Mouse (Mus musculus): Measurements from ENCODE around the gene Trpm3.
"Not testable (repeated sequence)": the region's sequence is repeated elsewhere in the genome, so short reads cannot be mapped to it uniquely, and the experiment has no call there.

Trpm3 gene

GRCm38 (mm10) chr19:22973727-22974126 is 834.9 kb downstream of the Trpm3 start:
- DNase-seq (ENCODE audit: low read depth), result no peak

- no peak for DNase-seq (ENCODE audit: low read depth)
These were observed 837.0 kb downstream of the Trpm3 start for GRCm38 (mm10) chr19:22975801-22976200.

- DNase-seq (ENCODE audit: low read depth), result no peak
These were observed 838.7 kb downstream of the Trpm3 start for GRCm38 (mm10) chr19:22977508-22977907.

GRCm38 (mm10) chr19:22978763-22979162 is 839.9 kb downstream of the Trpm3 start:
- DNase-seq (ENCODE audit: low read depth), result no peak

- DNase-seq (ENCODE audit: low read depth), result no peak
These were observed 840.3 kb downstream of the Trpm3 start for GRCm38 (mm10) chr19:22979191-22979590.

GRCm38 (mm10) chr19:22987914-22988313 is 849.1 kb downstream of the Trpm3 start:
- DNase-seq (ENCODE audit: low read depth), result no peak

GRCm38 (mm10) chr19:22993946-22994345 is 855.1 kb downstream of the Trpm3 start:
- no peak for DNase-seq (ENCODE audit: low read depth)

- no peak for DNase-seq (ENCODE audit: low read depth)
These were observed 855.7 kb downstream of the Trpm3 start for GRCm38 (mm10) chr19:22994531-22994930.

- DNase-seq (ENCODE audit: low read depth), result no peak
These were observed 861.4 kb downstream of the Trpm3 start for GRCm38 (mm10) chr19:23000293-23000692.

- no peak for DNase-seq (ENCODE audit: low read depth)
These were observed 865.0 kb downstream of the Trpm3 start for GRCm38 (mm10) chr19:23003861-23004260.

GRCm38 (mm10) chr19:23005851-23006250 is 867.0 kb downstream of the Trpm3 start:
- DNase-seq (ENCODE audit: low read depth), result no peak

GRCm38 (mm10) chr19:23006517-23007273 is 867.8 kb downstream of the Trpm3 start:
- DNase-seq (ENCODE audit: low read depth), result peak; percentile 23

- DNase-seq (ENCODE audit: low read depth), result no peak
These were observed 874.8 kb downstream of the Trpm3 start for GRCm38 (mm10) chr19:23013695-23014094.

GRCm38 (mm10) chr19:23015516-23015915 is 876.7 kb downstream of the Trpm3 start:
- peak; percentile 16 for DNase-seq (ENCODE audit: low read depth)

- no peak for DNase-seq (ENCODE audit: low read depth)
These were observed 879.4 kb downstream of the Trpm3 start for GRCm38 (mm10) chr19:23018186-23018727.

- DNase-seq (ENCODE audit: low read depth), result no peak
These were observed 884.1 kb downstream of the Trpm3 start for GRCm38 (mm10) chr19:23022902-23023301.

GRCm38 (mm10) chr19:23023316-23023960 is 884.6 kb downstream of the Trpm3 start:
- no peak for DNase-seq (ENCODE audit: low read depth)

GRCm38 (mm10) chr19:23024821-23025220 is 886.0 kb downstream of the Trpm3 start:
- no peak for DNase-seq (ENCODE audit: low read depth)

GRCm38 (mm10) chr19:23026427-23026826 is 887.6 kb downstream of the Trpm3 start:
- DNase-seq (ENCODE audit: low read depth), result no peak

- no peak for DNase-seq (ENCODE audit: low read depth)
These were observed 889.4 kb downstream of the Trpm3 start for GRCm38 (mm10) chr19:23028283-23028682.

- DNase-seq (ENCODE audit: low read depth), result not testable (repeated sequence)
These were observed 894.5 kb downstream of the Trpm3 start for GRCm38 (mm10) chr19:23033343-23033742.

GRCm38 (mm10) chr19:23034117-23034516 is 895.3 kb downstream of the Trpm3 start:
- DNase-seq (ENCODE audit: low read depth), result no peak

- no peak for DNase-seq (ENCODE audit: low read depth)
These were observed 896.1 kb downstream of the Trpm3 start for GRCm38 (mm10) chr19:23034933-23035332.

Measured in induced T-regulatory cell, adult 2 months (primary cell).